In genomic region chr3:105364685-105365084, GRCm38 (mm10) we compare ENCODE assay signal across 13 mouse cellular contexts.
DNase-seq lines count a peak whose midpoint lies in the region; ATAC-seq lines count a peak whose summit lies in the region.
"Had no signal": no experiment of that assay in that cellular context is flagged by ENCODE, and none has a peak within 500 bp of the region (broad histone marks: within the 10 kb centered on the region; RNA-seq: fewer than 3 reads in every experiment).

No protein-coding gene starts in this region.

- no peak overlapping the region for H3K4me3 ChIP-seq in hindbrain, embryonic 16.5 days (ENCODE audit: low read length)
- H3K4me3 ChIP-seq in hindbrain, embryonic 14.5 days (replicated peaks; ENCODE audit: low read length), result no peak overlapping the region
- H3K4me3 ChIP-seq: lung, embryonic 15.5 days; neural tube, embryonic 12.5 days had no signal

- no peaks in the 10 kb centered on the region for H3K36me3 ChIP-seq in hindbrain, embryonic 16.5 days (ENCODE audit: control insufficient read depth, insufficient read depth, low read length)
- no peaks in the 10 kb centered on the region for H3K36me3 ChIP-seq in hindbrain, embryonic 14.5 days (replicated peaks; ENCODE audit: control insufficient read depth, insufficient read depth)
- H3K36me3 ChIP-seq: lung, embryonic 15.5 days; neural tube, embryonic 12.5 days had no signal

- H3K27me3 ChIP-seq in hindbrain, embryonic 16.5 days (replicated peaks; ENCODE audit: control insufficient read depth, insufficient read depth, low read length), result no peaks in the 10 kb centered on the region; the same call in 1 of the 2 replicates
- no peaks in the 10 kb centered on the region for H3K27me3 ChIP-seq in hindbrain, embryonic 14.5 days (ENCODE audit: control insufficient read depth, insufficient read depth, low read length)
- H3K27me3 ChIP-seq: lung, embryonic 15.5 days; neural tube, embryonic 12.5 days had no signal

- WGBS in hindbrain, embryonic 16.5 days, result 62% methylated on average over 5 of the region's 5 CpGs
- 75% methylated on average over 5 of the region's 5 CpGs for WGBS in hindbrain, embryonic 14.5 days

- no peak for DNase-seq in hindbrain, embryonic 14.5 days (ENCODE audit: low spot score)
- peak; percentile 13 for DNase-seq in right cerebral cortex, postnatal 14 days
- DNase-seq in right cerebral cortex, postnatal 4 days, result no peak
- peak; percentile 30 to 52 for DNase-seq in cerebellum, postnatal 36 days
- peak; percentile 24 to 31 for DNase-seq in right cerebral cortex, postnatal 36 days (ENCODE audit: low spot score in 2 of 2)
- DNase-seq in adrenal gland, postnatal 36 days, result no peak
- DNase-seq in gastrocnemius, adult 18-20 months (ENCODE audit: low spot score), result no peak
- DNase-seq: gastrocnemius, postnatal 25 days; liver had no signal

- no peak overlapping the region for H3K27ac ChIP-seq in hindbrain, embryonic 16.5 days (ENCODE audit: low read depth, low read length)
- no peak overlapping the region for H3K27ac ChIP-seq in hindbrain, embryonic 14.5 days
- H3K27ac ChIP-seq: lung, embryonic 15.5 days; neural tube, embryonic 12.5 days had no signal

- no peak overlapping the region for H3K9ac ChIP-seq in hindbrain, embryonic 16.5 days (ENCODE audit: low read depth, low read length)
- no peak overlapping the region for H3K9ac ChIP-seq in hindbrain, embryonic 14.5 days
- H3K9ac ChIP-seq: lung, embryonic 15.5 days; neural tube, embryonic 12.5 days had no signal

- peak; percentile 76; the same call in 1 of the 2 replicates for ATAC-seq in hindbrain, embryonic 16.5 days
- ATAC-seq in hindbrain, embryonic 14.5 days (ENCODE audit: low FRiP score), result no peak
- ATAC-seq: activated CD4-positive, CD25-positive, alpha-beta regulatory T cell, adult 4 months had no signal

- no peak overlapping the region for H3K4me2 ChIP-seq in hindbrain, embryonic 16.5 days (ENCODE audit: low read length)
- H3K4me2 ChIP-seq in hindbrain, embryonic 14.5 days (replicated peaks), result no peak overlapping the region
- H3K4me2 ChIP-seq: lung, embryonic 15.5 days; neural tube, embryonic 12.5 days had no signal

- H3K4me1 ChIP-seq in hindbrain, embryonic 16.5 days (ENCODE audit: control insufficient read depth, insufficient read depth, low read depth, low read length), result peaks cover 7% of the 10 kb centered on the region; the same call in 1 of the 2 replicates
- H3K4me1 ChIP-seq in hindbrain, embryonic 14.5 days (replicated peaks; ENCODE audit: control insufficient read depth, insufficient read depth, low read length), result peaks cover 18% of the 10 kb centered on the region
- H3K4me1 ChIP-seq: lung, embryonic 15.5 days had no signal

- no peaks in the 10 kb centered on the region for H3K9me3 ChIP-seq in hindbrain, embryonic 16.5 days (ENCODE audit: control insufficient read depth, low read length)
- H3K9me3 ChIP-seq in hindbrain, embryonic 14.5 days (ENCODE audit: control insufficient read depth, low read length), result no peaks in the 10 kb centered on the region
- H3K9me3 ChIP-seq: lung, embryonic 15.5 days; neural tube, embryonic 12.5 days had no signal

Comparison
In these comparisons a context has a peak if more than half of its experiments do, and no peak if none do; other contexts are left out.
1. DNase-seq: peak in right cerebral cortex, postnatal 14 days (single experiment), cerebellum, postnatal 36 days (2 of 2) and right cerebral cortex, postnatal 36 days (2 of 2); none in hindbrain, embryonic 14.5 days (single experiment), right cerebral cortex, postnatal 4 days (single experiment), adrenal gland, postnatal 36 days (0 of 2) and gastrocnemius, adult 18-20 months (single experiment).